Mouse (Mus musculus): Measurements from ENCODE around the gene Basp1. TPM values are rescaled to one million over a fixed set of nuclear protein-coding genes. Genes with fewer than 3 reads are reported as not detected.

Basp1 gene
- total and polyA plus RNA-seq, 2 experiments = 0.61 to 1.5 TPM

- DNase-seq (ENCODE audit: extremely low read depth, low read depth, low spot score) = no peak
- Histone ChIP-seq H3K4me1 (ENCODE audit: control insufficient read depth, insufficient read depth, low read length) (no peaks in the 10 kb centered on the region), H3K27ac (replicated peaks; ENCODE audit: insufficient read depth, low read depth, low read length) (no peak overlapping the region), H3K36me3 (ENCODE audit: control insufficient read depth, insufficient read depth, low read length) (no peaks in the 10 kb centered on the region), H3K9ac (ENCODE audit: low read depth, low read length) (no peak overlapping the region), H3K4me3 (ENCODE audit: insufficient read depth, low read depth, low read length) (no peak overlapping the region), H3K79me2 (ENCODE audit: control insufficient read depth, insufficient read depth, low read length) (no peaks in the 10 kb centered on the region), H3K27me3 (ENCODE audit: control insufficient read depth, insufficient read depth, low read length) (no peaks in the 10 kb centered on the region)
- WGBS = 75% methylated on average over 7 of the region's 7 CpGs
- TF ChIP-seq CTCF (IDR thresholded peaks at IDR 0.05; ENCODE audit: low read depth, low read length) = no peak
- no peak for TF ChIP-seq POLR2A (IDR thresholded peaks at IDR 0.05; ENCODE audit: extremely low read depth, insufficient read depth, low read length)
Measured at GRCm38 (mm10) chr15:25429007-25429406, 15.4 kb upstream of the Basp1 start.

GRCm38 (mm10) chr15:25428551-25428950 lies 15.0 kb upstream of the Basp1 start:
- H3K27ac ChIP-seq (replicated peaks; ENCODE audit: insufficient read depth, low read depth, low read length) = no peak overlapping the region
- 26% methylated on average over 7 of the region's 7 CpGs for WGBS
- TF ChIP-seq CTCF (IDR thresholded peaks at IDR 0.05; ENCODE audit: low read depth, low read length) (peak; percentile 26; the same call in 1 of the 2 replicates), POLR2A (IDR thresholded peaks at IDR 0.05; ENCODE audit: extremely low read depth, insufficient read depth, low read length) (no peak)
- H3K36me3 ChIP-seq (ENCODE audit: control insufficient read depth, insufficient read depth, low read length) = no peaks in the 10 kb centered on the region
- no peak overlapping the region for H3K9ac ChIP-seq (ENCODE audit: low read depth, low read length)
- no peaks in the 10 kb centered on the region for H3K79me2 ChIP-seq (ENCODE audit: control insufficient read depth, insufficient read depth, low read length)
- H3K27me3 ChIP-seq (ENCODE audit: control insufficient read depth, insufficient read depth, low read length) = no peaks in the 10 kb centered on the region
- DNase-seq (ENCODE audit: extremely low read depth, low read depth, low spot score) = peak; percentile 55
- no peak overlapping the region for H3K4me3 ChIP-seq (ENCODE audit: insufficient read depth, low read depth, low read length)
- no peaks in the 10 kb centered on the region for H3K4me1 ChIP-seq (ENCODE audit: control insufficient read depth, insufficient read depth, low read length)

- Histone ChIP-seq H3K27me3 (ENCODE audit: control insufficient read depth, insufficient read depth, low read length) (no peaks in the 10 kb centered on the region; the same call in 1 of the 2 replicates), H3K4me3 (ENCODE audit: insufficient read depth, low read depth, low read length) (no peak overlapping the region), H3K27ac (replicated peaks; ENCODE audit: insufficient read depth, low read depth, low read length) (no peak overlapping the region), H3K79me2 (ENCODE audit: control insufficient read depth, insufficient read depth, low read length) (no peaks in the 10 kb centered on the region), H3K36me3 (ENCODE audit: control insufficient read depth, insufficient read depth, low read length) (no peaks in the 10 kb centered on the region), H3K9ac (ENCODE audit: low read depth, low read length) (no peak overlapping the region), H3K4me1 (ENCODE audit: control insufficient read depth, insufficient read depth, low read length) (no peaks in the 10 kb centered on the region)
- TF ChIP-seq CTCF (IDR thresholded peaks at IDR 0.05; ENCODE audit: low read depth, low read length) = no peak
- TF ChIP-seq POLR2A (IDR thresholded peaks at IDR 0.05; ENCODE audit: extremely low read depth, insufficient read depth, low read length) = no peak
- 51% methylated on average over 9 of the region's 9 CpGs for WGBS
- no peak for DNase-seq (ENCODE audit: extremely low read depth, low read depth, low spot score)
Measured at GRCm38 (mm10) chr15:25420266-25420665, 6.7 kb upstream of the Basp1 start.

GRCm38 (mm10) chr15:25416367-25416766 lies 2.8 kb upstream of the Basp1 start:
- H3K36me3 ChIP-seq (ENCODE audit: control insufficient read depth, insufficient read depth, low read length) = no peaks in the 10 kb centered on the region

GRCm38 (mm10) chr15:25415958-25416357 lies 2.4 kb upstream of the Basp1 start:
- Histone ChIP-seq H3K27ac (replicated peaks; ENCODE audit: insufficient read depth, low read depth, low read length) (no peak overlapping the region), H3K9ac (ENCODE audit: low read depth, low read length) (no peak overlapping the region), H3K4me3 (ENCODE audit: insufficient read depth, low read depth, low read length) (no peak overlapping the region), H3K27me3 (ENCODE audit: control insufficient read depth, insufficient read depth, low read length) (peaks cover 10% of the 10 kb centered on the region), H3K79me2 (ENCODE audit: control insufficient read depth, insufficient read depth, low read length) (no peaks in the 10 kb centered on the region), H3K4me1 (ENCODE audit: control insufficient read depth, insufficient read depth, low read length) (no peaks in the 10 kb centered on the region), H3K36me3 (ENCODE audit: control insufficient read depth, insufficient read depth, low read length) (no peaks in the 10 kb centered on the region)
- no peak for DNase-seq (ENCODE audit: extremely low read depth, low read depth, low spot score)
- 76% methylated on average over 4 of the region's 4 CpGs for WGBS
- no peak for TF ChIP-seq POLR2A (IDR thresholded peaks at IDR 0.05; ENCODE audit: extremely low read depth, insufficient read depth, low read length)
- TF ChIP-seq CTCF (IDR thresholded peaks at IDR 0.05; ENCODE audit: low read depth, low read length) = no peak

More at GRCm38 (mm10) chr15:25416367-25416766, 2.8 kb upstream of the Basp1 start:
- no peak overlapping the region for H3K27ac ChIP-seq (replicated peaks; ENCODE audit: insufficient read depth, low read depth, low read length)
- no peak overlapping the region for H3K4me3 ChIP-seq (ENCODE audit: insufficient read depth, low read depth, low read length)
- 63% methylated on average over 6 of the region's 6 CpGs for WGBS
- no peak for DNase-seq (ENCODE audit: extremely low read depth, low read depth, low spot score)
- no peak overlapping the region for H3K9ac ChIP-seq (ENCODE audit: low read depth, low read length)
- peaks cover 10% of the 10 kb centered on the region for H3K27me3 ChIP-seq (ENCODE audit: control insufficient read depth, insufficient read depth, low read length)
- H3K4me1 ChIP-seq (ENCODE audit: control insufficient read depth, insufficient read depth, low read length) = no peaks in the 10 kb centered on the region
- no peaks in the 10 kb centered on the region for H3K79me2 ChIP-seq (ENCODE audit: control insufficient read depth, insufficient read depth, low read length)
- TF ChIP-seq CTCF (IDR thresholded peaks at IDR 0.05; ENCODE audit: low read depth, low read length) = no peak
- no peak for TF ChIP-seq POLR2A (IDR thresholded peaks at IDR 0.05; ENCODE audit: extremely low read depth, insufficient read depth, low read length)

GRCm38 (mm10) chr15:25414747-25415119 lies 1.2 kb upstream of the Basp1 start:
- Histone ChIP-seq H3K4me3 (ENCODE audit: insufficient read depth, low read depth, low read length) (peak overlapping the region; percentile 12; the same call in 1 of the 2 replicates), H3K27ac (replicated peaks; ENCODE audit: insufficient read depth, low read depth, low read length) (no peak overlapping the region), H3K4me1 (ENCODE audit: control insufficient read depth, insufficient read depth, low read length) (no peaks in the 10 kb centered on the region), H3K27me3 (ENCODE audit: control insufficient read depth, insufficient read depth, low read length) (peaks cover 10% of the 10 kb centered on the region), H3K79me2 (ENCODE audit: control insufficient read depth, insufficient read depth, low read length) (no peaks in the 10 kb centered on the region), H3K9ac (ENCODE audit: low read depth, low read length) (no peak overlapping the region), H3K36me3 (ENCODE audit: control insufficient read depth, insufficient read depth, low read length) (no peaks in the 10 kb centered on the region)
- TF ChIP-seq CTCF (IDR thresholded peaks at IDR 0.05; ENCODE audit: low read depth, low read length) (peak; percentile 91), POLR2A (IDR thresholded peaks at IDR 0.05; ENCODE audit: extremely low read depth, insufficient read depth, low read length) (no peak)
- under 1% methylated on average over 14 of the region's 14 CpGs for WGBS
- DNase-seq (ENCODE audit: extremely low read depth, low read depth, low spot score) = peak; percentile 49

Data from liver, adult 2 months (tissue).